Mouse (Mus musculus) intestine, postnatal 0 days (tissue): ENCODE measurements at regions not wholly inside any gene's neighbourhood (a gene's known extent, or its start where the extent isn't known, plus 50 kb on each side); places are given as distances from the start of the nearest gene placed in this dataset.

Source experiments
- ATAC-seq: fragments of 200-750 bp; cut with Nextera tagmentation; 2 replicates; pipeline ENCODE4 v1.8.0; 2017; ENCODE audit warnings: mild to moderate bottlenecking, moderate TSS enrichment, moderate library complexity
- H3K27ac ChIP-seq: fragments of 300-500 bp; sonication (generic); 2 replicates; pipeline ENCODE4 v1.5.1; 2014; ENCODE audit warnings: mild to moderate bottlenecking, low read depth, low read length, moderate library complexity
- H3K27me3 ChIP-seq: fragments of 300-500 bp; sonication (generic); replicated peaks from 2 replicates; pipeline ENCODE4 v1.6.1; 2014; ENCODE audit warnings: low read length, mixed read lengths; ENCODE audit not compliant: control insufficient read depth, insufficient read depth
- H3K36me3 ChIP-seq: fragments of 300-500 bp; sonication (generic); 2 replicates; pipeline ENCODE4 v1.6.1; 2014; ENCODE audit warnings: mild to moderate bottlenecking, moderate library complexity; ENCODE audit not compliant: control insufficient read depth, insufficient read depth
- H3K4me1 ChIP-seq: fragments of 300-500 bp; sonication (generic); replicated peaks from 2 replicates; pipeline ENCODE4 v1.6.1; 2014; ENCODE audit warnings: antibody characterized with exemption, low read length, mixed read lengths; ENCODE audit not compliant: control insufficient read depth, insufficient read depth
- H3K4me2 ChIP-seq: fragments of 300-500 bp; sonication (generic); replicated peaks from 2 replicates; pipeline ENCODE4 v1.6.1; 2014; ENCODE audit warnings: low read depth, mild to moderate bottlenecking, moderate library complexity
- H3K4me3 ChIP-seq: fragments of 300-500 bp; sonication (generic); 2 replicates; pipeline ENCODE4 v1.5.1; 2014; ENCODE audit warnings: low read depth, low read length
- H3K9ac ChIP-seq: fragments of 300-500 bp; sonication (generic); 2 replicates; pipeline ENCODE4 v1.6.1; 2014; ENCODE audit warnings: mild to moderate bottlenecking, low read depth, low read length
- H3K9me3 ChIP-seq: fragments of 300-500 bp; sonication (generic); 2 replicates; pipeline ENCODE4 v1.6.1; 2016; ENCODE audit warnings: mixed run types; ENCODE audit not compliant: control insufficient read depth
- CTCF ChIP-seq: sonication (generic); IDR thresholded peaks from 2 replicates; pipeline ENCODE4 v1.5.1; 2016; ENCODE audit warnings: low read depth, mild to moderate bottlenecking, control low read depth, antibody characterized with exemption, moderate library complexity
- WGBS: fragments of 180-500 bp; shearing (Covaris S2); extraction: QIAGEN DNeasy Blood & Tissue Kit; methylation state at CpG from one replicate; pipeline ENCODE4 v1.1.7; 2014; 5-methylcytosine and 5-hydroxymethylcytosine counted together

DNA sequence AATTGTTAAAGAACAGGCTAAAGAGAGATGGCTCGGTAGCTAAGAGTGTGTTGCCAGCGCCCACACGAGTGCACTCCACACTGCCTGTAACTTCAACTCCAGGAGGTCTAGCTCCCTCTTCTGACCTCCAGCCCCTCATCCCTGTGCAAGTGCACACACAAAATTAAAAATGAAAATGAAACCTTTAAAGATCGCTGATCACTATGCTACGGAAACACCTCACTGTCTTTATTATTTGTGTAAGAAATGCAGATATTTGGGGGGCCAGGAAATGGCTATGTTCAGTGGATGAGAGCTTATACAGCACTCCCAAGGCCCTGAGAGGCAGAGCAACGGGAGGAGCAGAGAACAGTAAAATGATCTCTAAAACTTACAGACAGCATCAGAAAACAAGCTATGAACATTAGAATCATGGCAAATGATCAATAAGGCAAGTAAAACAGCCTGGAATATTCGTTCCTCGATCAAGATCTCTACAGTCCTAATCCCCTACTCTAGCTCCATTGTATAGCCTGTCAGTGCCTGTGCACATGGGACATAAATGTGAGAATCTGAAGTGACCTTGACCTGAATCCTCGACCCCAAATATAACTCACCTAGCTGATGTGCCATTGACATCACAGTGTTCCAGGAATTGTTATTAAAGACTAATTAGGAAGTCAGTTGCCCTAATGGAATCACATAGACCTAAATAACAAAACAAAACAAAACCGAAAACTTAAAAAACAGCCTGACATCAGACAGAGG lies 64.4 kb upstream of the S1pr1 start:
- Histone ChIP-seq H3K4me1 (no peaks in the 10 kb centered on the region), H3K27me3 (no peaks in the 10 kb centered on the region), H3K9ac (no peak overlapping the region), H3K27ac (no peak overlapping the region), H3K4me2 (no peak overlapping the region), H3K36me3 (no peaks in the 10 kb centered on the region), H3K9me3 (no peaks in the 10 kb centered on the region), H3K4me3 (no peak overlapping the region)
- no peak for ATAC-seq
- TF ChIP-seq CTCF: no peak
- WGBS: 87% methylated on average over 10 of the region's 10 CpGs

DNA sequence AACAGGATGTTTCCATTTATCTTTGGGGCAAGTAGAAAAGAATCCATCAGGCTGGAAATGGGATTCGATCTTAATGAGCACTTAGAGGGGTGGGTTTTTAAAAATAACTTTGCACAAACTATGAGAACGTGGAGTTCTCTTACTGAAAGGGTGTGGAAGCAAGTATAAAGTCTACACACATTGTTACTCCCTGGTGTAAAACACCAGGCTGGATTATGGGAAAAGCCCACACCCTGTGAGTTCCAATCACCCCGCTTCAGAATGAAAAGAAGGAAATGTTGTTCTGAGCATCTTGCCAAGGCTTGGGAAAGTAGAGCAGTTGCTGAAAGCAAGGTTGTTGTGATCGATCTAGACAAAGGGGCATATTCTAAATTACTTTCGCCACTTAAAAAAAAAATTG lies 65.0 kb upstream of the S1pr1 start:
- Histone ChIP-seq H3K27me3 (no peaks in the 10 kb centered on the region), H3K27ac (no peak overlapping the region), H3K4me3 (no peak overlapping the region), H3K9ac (no peak overlapping the region), H3K4me1 (no peaks in the 10 kb centered on the region), H3K4me2 (no peak overlapping the region), H3K9me3 (no peaks in the 10 kb centered on the region), H3K36me3 (no peaks in the 10 kb centered on the region)
- WGBS: 79% methylated on average over 5 of the region's 5 CpGs
- ATAC-seq: no peak
- TF ChIP-seq CTCF: no peak

DNA sequence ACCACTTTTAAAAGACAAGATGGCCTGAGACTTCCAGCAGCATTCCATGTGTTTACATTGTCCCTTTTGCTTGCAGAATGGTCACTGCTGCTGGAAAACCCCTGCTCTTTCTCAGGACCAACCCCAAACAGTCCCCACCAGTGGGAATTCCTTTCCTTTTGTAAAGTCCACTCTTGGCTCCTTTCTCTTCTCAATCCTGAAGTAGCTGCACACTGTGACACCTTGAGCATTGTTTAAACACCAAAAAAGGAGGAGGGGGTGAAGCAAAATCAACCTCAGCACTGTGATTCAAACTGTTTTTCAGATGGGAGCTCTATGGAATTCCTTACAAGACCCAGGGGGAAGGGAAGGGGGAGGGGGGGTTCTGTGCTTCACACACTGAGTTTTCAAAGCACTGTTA lies 67.9 kb upstream of the S1pr1 start:
- no peak for ATAC-seq
- Histone ChIP-seq H3K9ac (no peak overlapping the region), H3K4me1 (no peaks in the 10 kb centered on the region), H3K27ac (no peak overlapping the region), H3K27me3 (no peaks in the 10 kb centered on the region), H3K4me3 (no peak overlapping the region), H3K4me2 (no peak overlapping the region), H3K9me3 (no peaks in the 10 kb centered on the region), H3K36me3 (no peaks in the 10 kb centered on the region)
- no peak for TF ChIP-seq CTCF

DNA sequence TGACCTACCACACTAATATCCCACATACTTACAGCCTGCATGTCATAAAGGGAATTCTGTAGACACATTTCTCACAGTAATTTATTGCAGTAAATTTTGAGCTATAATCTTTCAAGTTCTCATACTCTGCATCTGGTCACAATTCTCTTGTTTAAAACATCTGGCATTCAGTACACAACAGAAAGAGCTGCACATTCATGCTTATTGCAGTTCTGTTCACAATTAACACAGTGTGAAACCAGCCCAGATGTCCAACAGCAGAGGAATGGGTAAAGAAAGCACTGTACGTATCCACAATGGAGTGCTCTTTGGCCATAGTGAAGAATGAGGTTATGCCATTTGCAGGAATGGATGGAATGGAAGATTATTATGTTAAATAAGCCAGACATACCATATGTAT lies 72.5 kb upstream of the S1pr1 start:
- Histone ChIP-seq H3K27me3 (no peaks in the 10 kb centered on the region), H3K9ac (no peak overlapping the region), H3K9me3 (no peaks in the 10 kb centered on the region), H3K27ac (no peak overlapping the region), H3K4me3 (no peak overlapping the region), H3K4me2 (no peak overlapping the region), H3K36me3 (no peaks in the 10 kb centered on the region), H3K4me1 (no peaks in the 10 kb centered on the region)
- ATAC-seq: no peak
- no peak for TF ChIP-seq CTCF
- WGBS: 62% methylated on average over 1 of the region's 1 CpGs

DNA sequence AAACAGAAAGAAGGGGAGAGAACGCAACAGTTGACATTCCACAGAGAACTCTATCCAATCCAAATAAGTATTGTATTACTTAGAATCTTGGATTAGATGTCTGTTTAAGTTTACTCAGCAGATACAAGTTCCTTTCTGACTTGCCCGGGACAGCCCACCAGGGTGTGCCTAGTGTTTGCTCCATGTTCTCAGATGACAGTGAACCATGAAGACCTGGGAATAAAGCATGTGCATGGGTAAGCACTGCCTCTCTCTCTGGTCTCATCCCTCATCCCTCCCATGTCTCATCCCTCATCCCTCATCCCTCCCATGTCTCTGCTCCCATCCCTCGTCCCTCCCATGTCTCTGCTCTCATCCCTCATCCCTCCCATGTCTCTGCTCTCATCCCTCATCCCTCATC lies 73.7 kb upstream of the S1pr1 start:
- Histone ChIP-seq H3K4me1 (no peaks in the 10 kb centered on the region), H3K9ac (no peak overlapping the region), H3K9me3 (no peaks in the 10 kb centered on the region), H3K27ac (no peak overlapping the region), H3K4me3 (no peak overlapping the region), H3K4me2 (no peak overlapping the region), H3K36me3 (no peaks in the 10 kb centered on the region), H3K27me3 (no peaks in the 10 kb centered on the region)
- no peak for ATAC-seq
- no peak for TF ChIP-seq CTCF
- 49% methylated on average over 3 of the region's 3 CpGs for WGBS

DNA sequence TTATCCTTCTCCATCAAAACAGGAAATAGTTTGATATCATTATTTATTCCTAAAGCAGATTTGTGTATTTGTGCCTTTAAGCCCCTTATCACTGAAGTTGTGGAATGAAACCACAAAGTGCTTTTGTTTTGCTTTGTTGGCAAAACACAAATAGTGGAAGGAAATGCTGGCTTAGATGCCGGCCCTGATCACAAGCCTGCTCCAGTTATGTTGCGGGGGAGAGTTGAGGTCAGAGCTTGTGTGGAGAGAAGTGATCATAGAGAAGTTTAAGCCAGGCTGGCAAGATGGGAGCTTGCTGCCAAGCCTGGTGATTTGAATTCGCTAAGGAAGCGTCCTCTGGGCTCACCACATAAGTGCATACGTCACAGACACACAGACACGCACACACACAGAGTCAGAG lies 74.2 kb upstream of the S1pr1 start:
- Histone ChIP-seq H3K27ac (no peak overlapping the region), H3K4me2 (no peak overlapping the region), H3K9ac (no peak overlapping the region), H3K4me1 (no peaks in the 10 kb centered on the region), H3K4me3 (no peak overlapping the region), H3K36me3 (no peaks in the 10 kb centered on the region), H3K9me3 (no peaks in the 10 kb centered on the region), H3K27me3 (no peaks in the 10 kb centered on the region)
- WGBS: 79% methylated on average over 6 of the region's 6 CpGs
- no peak for ATAC-seq
- no peak for TF ChIP-seq CTCF

DNA sequence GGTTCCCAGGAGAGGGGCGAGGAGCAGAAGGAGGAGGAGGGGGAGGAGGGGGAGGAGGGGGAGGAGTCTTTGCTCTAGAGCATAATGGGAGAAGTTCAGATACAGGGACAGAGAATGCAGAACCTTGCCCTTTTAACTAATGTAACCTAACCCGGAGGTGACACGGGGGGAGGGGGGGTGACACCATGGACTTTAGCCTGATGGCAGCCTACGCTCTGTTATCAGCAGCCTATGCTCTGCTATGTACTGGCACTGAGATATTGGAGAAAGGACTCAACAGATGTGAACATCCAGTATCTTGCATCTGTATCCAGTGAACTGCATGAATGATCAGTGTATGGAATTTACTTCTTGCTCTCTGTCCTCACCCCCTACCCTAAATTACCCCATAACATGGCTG lies 77.7 kb upstream of the S1pr1 start:
- WGBS: 30% methylated on average over 4 of the region's 4 CpGs
- H3K9me3 ChIP-seq: no peaks in the 10 kb centered on the region

More for the DNA sequence above, 77.7 kb upstream of the S1pr1 start:
- Histone ChIP-seq H3K4me3 (no peak overlapping the region), H3K4me2 (no peak overlapping the region), H3K4me1 (no peaks in the 10 kb centered on the region), H3K27me3 (no peaks in the 10 kb centered on the region), H3K36me3 (no peaks in the 10 kb centered on the region), H3K9ac (no peak overlapping the region), H3K27ac (no peak overlapping the region)
- ATAC-seq: 0 out of 2 replicates have a peak, but pooled peaks have one; percentile 41
- TF ChIP-seq CTCF: no peak
